Mouse (Mus musculus) hindbrain, embryonic 11.5 days (tissue): ENCODE data around the gene Tob2. TPM values are rescaled to one million over a fixed set of nuclear protein-coding genes. Genes with fewer than 3 reads are reported as not detected.

Experiments
- ATAC-seq: fragments of 200-750 bp; cut with Nextera tagmentation; 2 replicates; pipeline ENCODE4 v1.8.0; 2017; ENCODE audit warnings: mild to moderate bottlenecking, moderate TSS enrichment, moderate library complexity; ENCODE audit not compliant: low FRiP score
- DNase-seq: peaks from one replicate; pipeline ENCODE4 v3.0.0-alpha.2; 2015; ENCODE audit warnings: low spot score
- H3K27ac ChIP-seq: fragments of 300-500 bp; sonication (generic); 2 replicates; pipeline ENCODE4 v1.5.1; 2014; ENCODE audit warnings: mild to moderate bottlenecking, low read depth, low read length
- H3K27me3 ChIP-seq: fragments of 300-500 bp; sonication (generic); 2 replicates; pipeline ENCODE4 v1.6.1; 2014; ENCODE audit warnings: mild to moderate bottlenecking, low read length, moderate library complexity, mixed read lengths; ENCODE audit not compliant: control insufficient read depth, insufficient read depth
- H3K36me3 ChIP-seq: fragments of 300-500 bp; sonication (generic); 2 replicates; pipeline ENCODE4 v1.6.1; 2014; ENCODE audit warnings: mild to moderate bottlenecking, low read length, moderate library complexity, mixed read lengths; ENCODE audit not compliant: control insufficient read depth, insufficient read depth
- H3K4me1 ChIP-seq: fragments of 300-500 bp; sonication (generic); replicated peaks from 2 replicates; pipeline ENCODE4 v1.6.1; 2014; ENCODE audit warnings: low read length, mixed read lengths; ENCODE audit not compliant: control insufficient read depth, insufficient read depth
- H3K4me2 ChIP-seq: fragments of 300-500 bp; sonication (generic); replicated peaks from 2 replicates; pipeline ENCODE4 v1.6.1; 2014; ENCODE audit warnings: mild to moderate bottlenecking, low read depth, low read length
- H3K4me3 ChIP-seq: fragments of 300-500 bp; sonication (generic); 2 replicates; pipeline ENCODE4 v1.5.1; 2014; ENCODE audit warnings: low read depth, low read length
- H3K9ac ChIP-seq: fragments of 300-500 bp; sonication (generic); 2 replicates; pipeline ENCODE4 v1.6.1; 2014; ENCODE audit warnings: low read depth, low read length
- H3K9me3 ChIP-seq: fragments of 300-500 bp; sonication (generic); 2 replicates; pipeline ENCODE4 v1.6.1; 2016; ENCODE audit warnings: low read length; ENCODE audit not compliant: control insufficient read depth
- WGBS: fragments of 180-500 bp; shearing (Covaris S2); extraction: QIAGEN DNeasy Blood & Tissue Kit; methylation state at CpG from one replicate; pipeline ENCODE4 v1.1.7; 2014; 5-methylcytosine and 5-hydroxymethylcytosine counted together
- polyA plus RNA-seq: library from polyadenylated mRNA; unstranded; fragments of >200 nt; fragmentation: Nextera tagmentation; extraction: Ambion mirVana; gene quantifications from 2 replicates; pipeline ENCODE4 v1.2.1, GENCODE M21; 2014

The Tob2 gene
- polyA plus RNA-seq, 1 experiment from 2014 or later, result 12.5 TPM

DNA sequence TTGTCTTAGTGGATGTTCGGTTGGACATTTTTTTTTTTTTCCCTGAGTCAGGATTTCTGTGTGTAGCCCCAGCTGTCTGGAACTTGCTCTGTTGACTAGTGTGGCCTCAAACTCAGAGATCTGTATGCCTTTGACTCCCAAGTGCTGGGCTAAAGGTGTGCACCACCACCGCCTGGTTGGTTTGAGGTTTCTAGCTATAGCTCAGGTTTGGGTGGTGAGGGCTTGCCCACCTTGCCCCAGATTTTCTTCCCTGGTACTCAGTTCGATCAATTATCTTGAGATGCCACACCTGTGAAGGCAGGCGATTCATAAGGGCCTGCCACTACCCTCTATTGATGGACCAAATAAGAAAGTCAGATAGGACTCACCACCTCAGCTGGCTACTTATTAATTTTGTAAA lies 11.4 kb downstream of the Tob2 start:
- no peaks in the 10 kb centered on the region for H3K4me1 ChIP-seq
- DNase-seq (no peak), ATAC-seq (no peak)
- no peak overlapping the region for H3K4me2 ChIP-seq
- no peak overlapping the region for H3K4me3 ChIP-seq
- no peak overlapping the region for H3K27ac ChIP-seq
- peaks cover 9% of the 10 kb centered on the region; the same call in 1 of the 2 replicates for H3K36me3 ChIP-seq
- no peak overlapping the region for H3K9ac ChIP-seq
- H3K9me3 ChIP-seq, result no peaks in the 10 kb centered on the region
- WGBS, result 88% methylated on average over 4 of the region's 4 CpGs
- no peaks in the 10 kb centered on the region for H3K27me3 ChIP-seq

DNA sequence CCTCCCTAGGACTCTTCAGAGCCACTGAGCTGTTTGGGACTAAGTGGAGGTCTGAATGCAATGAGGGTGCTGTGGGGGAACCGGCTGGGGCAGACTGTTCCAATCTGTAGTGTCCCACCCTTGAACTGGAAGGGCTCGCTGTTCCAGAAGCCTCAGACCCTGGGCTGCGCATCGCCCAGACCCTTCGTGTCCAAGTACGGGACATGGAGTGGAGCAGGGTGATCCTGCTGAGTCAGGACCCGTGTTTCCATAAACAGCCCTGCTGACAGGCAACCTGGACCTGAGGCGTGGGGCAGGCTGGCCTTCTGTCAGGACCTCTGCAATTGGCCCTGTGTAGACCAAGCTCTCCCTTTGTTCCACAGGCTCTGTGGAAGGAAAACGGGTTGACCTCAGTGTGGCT lies 11.8 kb downstream of the Tob2 start:
- WGBS, result 86% methylated on average over 9 of the region's 9 CpGs
- no peak for ATAC-seq

DNA sequence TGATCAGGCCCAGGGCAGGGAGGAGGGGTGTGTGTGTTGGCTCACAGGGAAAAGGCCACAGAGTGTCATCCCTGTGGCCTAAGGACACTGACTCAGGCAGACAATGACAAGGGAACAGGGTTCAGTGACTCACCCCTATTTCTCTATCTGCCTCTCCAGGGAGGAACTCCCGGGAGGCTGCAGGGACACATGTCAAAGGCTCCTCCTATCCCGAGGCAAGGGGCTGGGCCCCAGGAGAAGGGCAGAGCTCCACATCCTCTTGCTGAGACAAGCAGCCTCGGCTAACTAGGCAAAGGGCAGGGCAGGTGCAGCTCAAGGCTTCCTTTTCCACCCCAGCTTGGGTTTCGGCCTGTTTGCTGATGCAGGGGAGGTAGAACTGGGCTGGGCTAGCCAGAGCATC lies 12.9 kb downstream of the Tob2 start:
- no peaks in the 10 kb centered on the region for H3K9me3 ChIP-seq
- H3K27ac ChIP-seq, result no peak overlapping the region
- ATAC-seq, result no peak
- no peaks in the 10 kb centered on the region for H3K27me3 ChIP-seq
- H3K4me1 ChIP-seq, result no peaks in the 10 kb centered on the region
- no peak for DNase-seq
- H3K4me3 ChIP-seq, result no peak overlapping the region
- WGBS, result 39% methylated on average over 4 of the region's 4 CpGs
- peak overlapping the region; percentile 11; the same call in 1 of the 2 replicates for H3K9ac ChIP-seq
- no peak overlapping the region for H3K4me2 ChIP-seq
- H3K36me3 ChIP-seq, result peaks cover 3% of the 10 kb centered on the region; the same call in 1 of the 2 replicates

More for the DNA sequence above, 11.8 kb downstream of the Tob2 start:
- Histone ChIP-seq H3K9ac (no peak overlapping the region), H3K27me3 (no peaks in the 10 kb centered on the region), H3K9me3 (no peaks in the 10 kb centered on the region), H3K36me3 (peaks cover 9% of the 10 kb centered on the region; the same call in 1 of the 2 replicates), H3K4me2 (no peak overlapping the region), H3K4me3 (no peak overlapping the region), H3K27ac (no peak overlapping the region), H3K4me1 (no peaks in the 10 kb centered on the region)
- DNase-seq, result no peak

DNA sequence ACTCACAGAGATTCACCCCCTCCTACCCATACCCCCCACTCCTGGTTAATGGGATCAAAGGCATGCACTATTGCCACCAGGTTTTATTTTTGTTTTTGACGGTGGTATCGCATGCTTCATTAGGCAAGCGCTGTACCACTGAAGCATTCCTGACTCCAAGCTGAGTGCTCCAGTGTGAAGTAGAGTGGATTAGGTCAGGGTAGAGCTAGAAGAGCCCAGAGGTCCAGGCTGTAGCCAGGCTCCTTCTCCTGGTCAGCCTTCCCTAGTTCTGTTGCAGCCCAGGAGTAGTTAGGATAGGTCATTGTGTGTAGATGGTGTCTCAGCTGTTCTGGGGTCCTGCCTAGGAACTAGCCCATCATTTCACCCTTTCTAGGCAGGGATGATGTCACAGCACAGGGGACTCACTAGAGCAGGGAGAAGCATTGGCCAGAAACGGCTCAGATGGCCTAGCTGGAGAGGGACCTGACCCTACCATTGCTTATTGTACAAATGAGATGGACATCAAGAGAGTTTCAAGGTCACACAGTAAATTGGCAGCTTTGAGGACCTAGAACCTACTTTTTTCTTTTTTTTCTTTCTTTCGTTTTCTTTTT lies 13.5 kb downstream of the Tob2 start:
- no peak for DNase-seq
- no peak for ATAC-seq
- H3K4me2 ChIP-seq, result no peak overlapping the region
- no peak overlapping the region for H3K4me3 ChIP-seq
- H3K27ac ChIP-seq, result no peak overlapping the region
- peaks cover 3% of the 10 kb centered on the region; the same call in 1 of the 2 replicates for H3K36me3 ChIP-seq
- H3K9me3 ChIP-seq, result no peaks in the 10 kb centered on the region
- no peaks in the 10 kb centered on the region for H3K27me3 ChIP-seq
- no peak overlapping the region for H3K9ac ChIP-seq
- WGBS, result 73% methylated on average over 5 of the region's 5 CpGs
- H3K4me1 ChIP-seq, result no peaks in the 10 kb centered on the region

DNA sequence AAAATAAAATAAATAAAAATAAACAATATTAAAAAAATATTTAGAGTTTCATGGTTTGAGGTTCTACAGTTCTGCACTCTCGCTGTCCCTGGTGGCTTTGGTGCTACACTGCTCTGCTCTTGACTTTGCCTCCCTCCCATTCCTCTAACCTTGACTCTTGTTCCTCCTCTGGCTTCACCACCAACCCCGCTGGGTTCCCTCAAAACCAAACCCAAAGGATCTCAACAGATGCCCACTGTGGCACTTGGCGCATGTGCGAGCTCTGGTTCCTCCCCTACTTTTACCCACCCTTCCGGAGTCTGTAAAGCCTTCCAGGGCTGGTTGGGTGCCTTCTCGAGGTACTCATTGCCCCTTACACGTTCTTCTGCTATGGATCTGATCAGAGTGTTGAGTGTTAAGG lies 16.3 kb downstream of the Tob2 start:
- H3K4me3 ChIP-seq, result no peak overlapping the region
- no peaks in the 10 kb centered on the region for H3K36me3 ChIP-seq
- H3K4me1 ChIP-seq, result no peaks in the 10 kb centered on the region
- no peak for DNase-seq
- no peak overlapping the region for H3K27ac ChIP-seq
- H3K27me3 ChIP-seq, result no peaks in the 10 kb centered on the region
- H3K9ac ChIP-seq, result no peak overlapping the region
- WGBS, result 84% methylated on average over 7 of the region's 7 CpGs
- no peaks in the 10 kb centered on the region for H3K9me3 ChIP-seq
- no peak overlapping the region for H3K4me2 ChIP-seq
- no peak for ATAC-seq

DNA sequence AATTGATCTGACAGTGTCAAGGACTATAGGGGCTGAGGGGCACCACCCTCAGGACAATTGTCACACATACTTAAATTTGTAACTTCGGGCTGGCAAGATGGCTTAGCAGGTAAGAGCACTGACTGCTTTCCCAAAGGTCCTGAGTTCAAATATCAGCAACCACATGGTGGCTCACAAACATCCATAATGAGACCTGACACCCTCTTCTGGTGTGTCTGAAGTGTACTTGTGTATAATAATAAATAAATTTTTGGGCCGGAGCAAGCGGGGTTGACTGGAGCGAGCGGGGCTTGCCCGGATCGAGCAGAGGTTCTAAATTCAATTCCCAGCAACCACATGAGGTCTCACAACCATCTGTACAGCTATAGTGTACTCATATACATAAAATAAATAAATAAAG lies 18.3 kb downstream of the Tob2 start:
- ATAC-seq (no peak), DNase-seq (no peak)
- Histone ChIP-seq H3K9me3 (no peaks in the 10 kb centered on the region), H3K9ac (no peak overlapping the region), H3K4me3 (no peak overlapping the region), H3K4me2 (no peak overlapping the region), H3K4me1 (peaks cover 2% of the 10 kb centered on the region), H3K27me3 (peaks cover 2% of the 10 kb centered on the region; the same call in 1 of the 2 replicates), H3K27ac (no peak overlapping the region), H3K36me3 (no peaks in the 10 kb centered on the region)
- WGBS, result 94% methylated on average over 7 of the region's 7 CpGs

DNA sequence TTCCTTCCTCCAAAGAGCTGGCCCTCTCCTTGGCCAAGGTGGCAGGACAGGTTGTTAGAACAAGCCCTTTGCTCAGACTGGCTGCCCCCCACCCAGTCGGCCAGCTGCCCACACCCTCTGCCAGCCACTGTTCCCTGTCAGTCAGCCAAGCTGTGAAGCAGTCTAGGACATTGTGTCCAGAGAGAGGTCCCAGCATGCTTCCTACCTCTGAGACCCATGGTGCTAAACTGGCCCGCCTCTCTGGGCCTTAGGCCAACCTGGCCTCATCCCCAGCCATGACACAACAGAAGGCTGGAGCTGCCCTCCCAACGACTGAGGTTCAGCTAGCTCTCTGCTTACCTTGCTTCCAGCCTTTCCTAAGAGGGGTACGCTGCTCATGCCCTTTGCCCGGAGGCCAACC lies 19.0 kb downstream of the Tob2 start:
- WGBS, result 67% methylated on average over 5 of the region's 5 CpGs
- no peak for ATAC-seq

DNA sequence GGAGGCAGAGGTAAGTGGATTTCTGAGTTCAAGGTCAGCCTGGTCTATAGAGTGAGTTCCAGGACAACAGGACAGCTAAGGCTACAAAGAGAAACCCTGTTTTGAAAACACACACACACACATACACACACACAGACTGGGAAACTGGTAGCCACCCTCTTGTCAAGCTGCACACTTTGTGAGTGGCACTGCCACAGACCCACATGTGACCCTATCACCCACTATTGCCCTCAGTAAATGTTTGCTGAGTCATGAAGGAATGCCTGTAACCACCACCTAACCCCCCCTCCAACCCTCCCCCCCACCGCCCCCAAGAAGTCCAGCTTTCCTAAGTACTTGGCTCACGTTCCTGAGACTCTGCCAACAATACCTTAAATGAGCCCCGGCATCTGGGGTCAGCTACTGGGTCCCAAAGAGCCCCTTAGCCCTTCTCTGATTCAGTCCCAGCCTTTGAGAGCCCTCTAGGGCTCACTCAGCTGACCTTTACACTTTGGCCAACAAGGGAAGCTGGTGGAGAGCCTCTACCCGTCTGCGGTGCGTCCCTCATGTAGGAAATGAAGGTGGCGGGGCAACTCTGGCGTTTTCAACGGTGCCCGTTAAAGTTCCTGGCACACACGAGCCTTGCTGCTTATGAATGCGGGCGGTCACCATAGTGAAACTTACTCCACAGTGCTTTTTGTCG lies 19.9 kb downstream of the Tob2 start:
- Histone ChIP-seq H3K27ac (no peak overlapping the region), H3K27me3 (peaks cover 2% of the 10 kb centered on the region; the same call in 1 of the 2 replicates), H3K9me3 (no peaks in the 10 kb centered on the region), H3K4me2 (no peak overlapping the region), H3K4me3 (no peak overlapping the region), H3K36me3 (no peaks in the 10 kb centered on the region), H3K9ac (no peak overlapping the region), H3K4me1 (peaks cover 2% of the 10 kb centered on the region)
- ATAC-seq (no peak), DNase-seq (no peak)
- WGBS, result 74% methylated on average over 14 of the region's 14 CpGs

More for the DNA sequence above, 19.0 kb downstream of the Tob2 start:
- Histone ChIP-seq H3K27me3 (peaks cover 2% of the 10 kb centered on the region; the same call in 1 of the 2 replicates), H3K4me1 (peaks cover 2% of the 10 kb centered on the region), H3K4me2 (no peak overlapping the region), H3K9me3 (no peaks in the 10 kb centered on the region), H3K9ac (no peak overlapping the region), H3K36me3 (no peaks in the 10 kb centered on the region), H3K27ac (no peak overlapping the region), H3K4me3 (no peak overlapping the region)
- DNase-seq, result no peak
